Mouse (Mus musculus): ENCODE measurements at regions not wholly inside any gene's neighbourhood (a gene's known extent, or its start where the extent isn't known, plus 50 kb on each side); places are given as distances from the start of the nearest gene placed in this dataset.
A peak's percentile ranks its signal among the peaks of the same experiment; 100 is the strongest.

DNA sequence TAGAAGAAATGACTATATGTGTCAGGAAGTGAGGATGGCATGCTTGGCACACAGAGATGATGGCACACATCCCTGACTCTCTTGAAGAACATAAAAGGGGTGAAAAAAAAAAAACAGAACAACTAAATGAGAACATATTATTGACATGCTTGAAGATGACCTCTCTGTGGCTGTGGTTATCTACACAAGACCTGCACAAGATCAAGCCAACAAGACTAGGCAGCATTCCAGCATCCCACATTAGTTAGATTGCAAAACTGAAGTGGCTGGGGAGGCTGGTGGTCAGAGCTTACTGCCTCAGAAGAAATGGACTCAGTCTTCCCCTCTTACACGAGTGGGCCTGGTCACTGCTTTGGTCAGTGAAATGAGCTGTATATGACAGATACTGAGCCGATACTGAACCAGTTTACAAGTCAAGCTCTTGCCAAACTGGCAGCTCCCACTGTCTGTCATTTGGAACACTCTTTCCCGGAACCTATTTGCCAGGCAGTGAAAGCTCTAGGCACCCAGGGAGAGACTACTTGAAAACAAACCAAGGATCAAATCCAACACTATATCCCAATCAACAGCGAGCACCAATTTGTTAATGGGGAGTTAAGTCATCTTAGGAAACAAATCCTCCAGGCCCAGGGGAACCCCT is 335.6 kb upstream of the Noct start:
- DNase-seq, result no peak

DNA sequence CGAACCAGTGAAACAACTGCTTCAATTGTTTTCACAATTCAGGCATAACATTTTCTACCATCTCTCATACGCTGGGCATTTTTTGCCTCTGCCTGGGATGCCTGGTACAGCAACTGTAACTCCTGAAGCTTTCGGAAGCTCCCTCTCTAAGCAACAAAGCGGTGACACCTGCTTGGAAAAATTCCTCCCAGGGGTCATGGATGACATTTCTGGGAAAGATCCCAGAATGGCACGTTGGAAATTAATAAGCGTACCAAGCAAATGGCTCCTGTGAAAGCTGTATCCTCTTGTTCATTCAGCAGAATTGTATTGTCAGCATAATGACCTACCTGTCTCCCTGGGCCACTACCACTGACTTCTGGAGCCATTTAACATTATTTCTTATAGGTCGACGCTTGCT is 333.7 kb upstream of the Noct start:
- DNase-seq, result no peak

DNA sequence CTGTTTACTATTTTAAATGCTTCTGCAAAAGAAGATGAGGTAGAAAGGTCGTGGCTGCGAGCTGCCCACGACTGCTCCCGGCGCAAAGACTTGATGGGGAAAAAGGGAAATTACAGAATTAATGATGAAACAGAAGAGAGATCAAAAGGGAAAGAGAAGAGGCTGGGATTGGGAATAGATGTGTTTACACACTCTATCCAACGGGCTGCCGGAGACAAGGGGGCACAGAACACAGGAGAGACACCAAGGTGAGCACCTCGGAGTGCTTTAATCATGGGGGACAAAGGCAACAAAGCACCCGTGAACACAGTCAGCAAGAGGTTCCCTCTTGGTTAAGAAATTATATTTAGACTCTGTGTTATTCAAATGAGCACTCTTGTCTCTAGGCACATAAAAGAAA is 326.1 kb upstream of the Noct start:
- no peak for DNase-seq

- DNase-seq, result peak; percentile 36
These were observed 324.4 kb upstream of the Noct start for GRCm38 (mm10) chr3:50899830-50900350.

DNA sequence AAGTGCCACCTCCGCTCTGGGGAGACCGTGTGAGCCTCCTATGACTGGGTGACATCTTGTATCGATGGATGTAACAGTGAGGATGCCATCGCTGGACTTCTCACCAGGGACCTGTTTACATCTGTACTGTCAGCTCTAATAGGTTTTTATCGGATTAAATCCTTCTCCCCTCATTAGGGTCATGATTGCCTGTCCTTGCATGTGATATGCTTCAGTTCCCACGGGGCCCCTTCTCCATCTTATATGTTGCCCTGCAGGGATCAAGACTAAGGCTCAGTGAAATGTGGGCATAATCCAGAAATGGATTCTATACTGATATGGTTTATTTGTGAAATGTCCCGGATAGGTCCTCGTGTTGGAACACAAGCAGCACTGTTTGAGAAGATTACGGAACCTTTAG is 323.7 kb upstream of the Noct start:
- no peak for DNase-seq

DNA sequence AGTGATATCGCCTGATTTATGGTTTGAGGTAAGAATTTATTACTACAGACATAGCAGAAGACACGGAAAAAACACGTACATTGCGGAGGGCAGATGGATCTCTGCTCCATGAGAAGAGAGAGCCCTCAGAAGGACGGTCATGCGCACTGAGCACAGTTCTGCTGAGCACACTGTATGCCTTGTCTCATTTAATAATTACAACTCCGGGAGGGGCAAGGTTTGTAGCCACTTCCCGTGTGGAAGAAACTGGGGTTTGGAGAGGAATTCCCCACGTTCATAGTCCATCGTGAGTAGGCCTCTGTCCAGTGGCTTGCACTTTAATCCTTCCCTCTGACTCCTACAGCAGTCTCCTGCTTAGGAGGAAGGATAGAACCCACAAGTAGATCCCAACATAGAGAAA is 322.9 kb upstream of the Noct start:
- DNase-seq, result no peak

DNA sequence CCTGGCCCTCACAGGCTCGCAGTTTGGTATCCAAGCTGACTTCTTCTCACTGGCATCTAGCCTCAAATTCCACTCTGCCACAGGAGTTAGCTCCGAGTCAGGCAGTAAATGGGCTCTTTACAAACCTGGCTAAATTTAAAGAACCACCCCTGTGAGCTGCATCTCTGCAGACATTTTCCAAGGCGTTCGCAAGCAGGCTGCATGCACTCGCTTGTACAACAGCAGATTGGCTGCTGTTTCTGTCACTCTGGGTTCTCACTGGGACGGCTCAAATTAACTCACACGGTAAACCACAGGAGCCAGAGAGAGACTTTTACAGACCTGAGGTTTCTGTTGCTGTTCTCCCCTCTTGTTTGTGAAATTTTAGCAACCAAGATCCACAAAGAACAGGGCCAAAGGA is 321.3 kb upstream of the Noct start:
- no peak for DNase-seq

DNA sequence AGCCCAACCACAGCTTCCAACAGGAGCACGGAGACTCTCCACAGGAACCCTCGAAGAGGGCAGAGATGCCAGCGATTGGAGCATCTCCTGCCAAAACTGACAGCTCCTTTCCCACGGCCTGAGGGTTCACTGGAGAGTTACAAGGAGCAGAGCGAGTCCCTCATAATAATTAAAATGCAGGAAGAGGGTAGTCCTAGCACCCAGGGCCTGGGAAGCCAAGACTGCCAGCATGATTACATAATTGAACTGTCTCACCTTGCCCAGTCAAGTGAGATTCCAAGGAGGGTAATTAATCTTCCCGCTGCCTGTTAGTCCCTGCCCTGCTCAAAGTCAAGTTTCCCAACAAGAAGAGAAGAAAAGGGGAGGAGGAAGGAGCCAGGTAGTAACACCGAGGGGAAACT is 319.5 kb upstream of the Noct start:
- DNase-seq, result peak; percentile 82

GRCm38 (mm10) chr3:50905274-50905992 is 318.8 kb upstream of the Noct start:
- DNase-seq, result no peak

GRCm38 (mm10) chr3:50905993-50906831 is 318.0 kb upstream of the Noct start:
- peak; percentile 90 for DNase-seq

- DNase-seq, result no peak
These were observed 311.2 kb upstream of the Noct start for GRCm38 (mm10) chr3:50912980-50913518.

DNA sequence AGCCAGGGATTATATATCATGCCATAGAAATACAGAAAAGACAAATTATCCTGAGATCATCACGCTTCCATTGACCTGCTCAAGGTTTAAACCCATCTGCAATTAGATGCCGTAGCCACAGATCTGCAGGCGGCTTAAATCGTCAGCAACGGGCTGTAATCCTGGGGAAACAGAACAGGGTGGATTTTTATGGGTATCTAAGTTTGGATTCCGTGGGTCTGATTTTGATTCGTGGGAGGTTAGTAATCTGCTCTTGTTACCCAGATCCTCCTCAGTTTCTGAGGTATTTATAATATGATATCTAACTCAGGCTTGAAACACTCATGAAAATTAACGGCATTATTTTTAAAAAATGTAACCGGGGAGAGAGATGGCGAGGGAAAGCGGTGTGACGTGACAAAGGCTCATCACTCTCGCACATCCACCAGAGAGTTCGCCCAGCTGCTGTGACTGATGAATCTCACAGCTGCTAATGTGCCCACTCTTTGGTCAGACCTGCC is 309.3 kb upstream of the Noct start:
- no peak for DNase-seq

GRCm38 (mm10) chr3:50916305-50916854 is 307.9 kb upstream of the Noct start:
- DNase-seq, result no peak

- no peak for DNase-seq
These were observed 301.9 kb upstream of the Noct start for GRCm38 (mm10) chr3:50922347-50922746.

- DNase-seq, result no peak
These were observed 301.4 kb upstream of the Noct start for GRCm38 (mm10) chr3:50922832-50923231.

DNA sequence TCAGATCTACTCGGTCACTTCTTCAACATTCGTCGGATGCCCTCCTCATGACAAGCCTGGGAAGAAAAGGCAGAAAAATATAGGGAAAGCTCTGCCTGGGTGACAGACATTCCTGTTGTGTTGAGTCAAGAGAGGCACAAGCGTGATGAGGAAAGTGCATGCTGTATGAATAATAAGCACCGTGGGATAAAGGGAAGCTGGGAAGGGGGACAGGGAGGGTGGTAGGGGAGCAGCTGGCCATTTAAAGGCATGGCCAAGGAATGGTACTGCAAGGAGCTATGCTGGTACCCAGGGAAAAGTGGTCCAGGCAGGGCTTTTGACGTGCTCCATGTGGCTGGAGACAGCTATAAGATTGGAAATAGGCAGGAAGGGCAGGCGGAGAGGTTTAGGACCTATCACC is 300.9 kb upstream of the Noct start:
- DNase-seq, result no peak

DNA sequence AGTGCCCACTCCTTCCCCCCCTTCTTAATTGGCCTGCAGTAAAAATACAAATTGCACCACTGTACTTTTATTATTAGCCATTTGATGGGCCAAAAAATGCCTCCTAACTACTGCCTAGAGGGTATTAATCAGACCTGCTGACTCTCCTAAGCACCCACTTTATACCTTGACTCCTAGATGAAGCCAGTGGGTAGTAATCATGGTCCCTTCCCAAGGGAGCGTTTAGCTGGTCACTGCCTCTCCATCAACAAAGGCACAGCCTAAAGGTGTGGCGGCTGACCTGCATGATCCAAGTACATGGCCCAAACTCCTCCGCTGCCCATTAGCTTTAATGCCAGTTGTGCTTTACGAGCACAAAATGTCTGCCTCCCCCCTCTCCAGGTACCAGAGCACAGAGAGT is 296.9 kb upstream of the Noct start:
- no peak for DNase-seq

DNA sequence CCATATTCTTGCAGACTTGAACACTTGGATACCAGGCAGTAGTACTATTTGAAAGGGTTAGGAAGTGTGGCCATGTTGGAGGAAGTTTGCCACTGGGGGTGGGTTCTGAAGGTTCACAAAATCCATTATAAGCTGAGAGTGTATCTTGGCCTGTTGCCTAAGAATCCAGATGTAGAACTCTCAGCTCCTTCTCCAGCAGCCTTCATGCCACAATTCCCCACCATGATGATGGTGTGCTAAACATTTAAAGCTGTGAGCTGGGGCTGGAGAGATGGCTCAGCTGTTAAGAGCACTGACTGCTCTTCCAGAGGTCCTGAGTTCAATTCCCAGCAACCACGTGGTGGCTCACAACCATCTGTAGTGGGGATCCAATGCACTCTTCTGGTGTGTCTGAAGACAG is 295.2 kb upstream of the Noct start:
- no peak for DNase-seq

DNA sequence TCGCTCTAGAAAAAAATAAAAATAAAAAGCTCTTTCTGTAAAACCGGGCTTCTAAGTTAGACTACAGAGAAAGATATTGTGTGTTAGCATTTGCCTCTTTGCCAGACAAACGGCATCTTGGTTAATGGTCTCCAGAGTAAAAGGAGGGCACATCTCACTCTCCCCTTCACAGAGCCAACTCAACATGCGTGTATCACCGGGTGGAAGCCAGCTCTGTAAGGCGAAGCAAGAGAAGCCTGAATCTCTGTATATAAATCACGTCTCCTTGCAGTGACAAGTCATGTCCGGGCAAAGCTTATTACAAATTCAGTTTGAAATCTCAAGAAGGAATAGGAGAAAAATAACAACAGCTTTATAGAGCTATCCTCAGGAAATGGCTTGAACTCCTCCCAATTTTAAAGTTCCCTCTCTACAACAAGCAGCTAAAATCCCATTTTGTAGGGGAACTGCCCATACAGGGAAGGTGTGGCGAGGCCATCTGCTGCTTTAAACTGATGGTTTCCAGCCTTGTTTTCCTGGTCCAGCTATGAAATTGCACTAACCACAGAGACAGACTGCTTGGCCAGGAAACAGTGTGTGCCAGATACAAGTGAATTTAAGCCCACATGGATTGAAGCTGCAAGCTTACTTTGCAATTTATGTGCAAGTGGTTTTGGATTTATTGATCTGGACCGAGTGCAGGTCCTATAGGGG is 291.7 kb upstream of the Noct start:
- peak; percentile 83 for DNase-seq

DNA sequence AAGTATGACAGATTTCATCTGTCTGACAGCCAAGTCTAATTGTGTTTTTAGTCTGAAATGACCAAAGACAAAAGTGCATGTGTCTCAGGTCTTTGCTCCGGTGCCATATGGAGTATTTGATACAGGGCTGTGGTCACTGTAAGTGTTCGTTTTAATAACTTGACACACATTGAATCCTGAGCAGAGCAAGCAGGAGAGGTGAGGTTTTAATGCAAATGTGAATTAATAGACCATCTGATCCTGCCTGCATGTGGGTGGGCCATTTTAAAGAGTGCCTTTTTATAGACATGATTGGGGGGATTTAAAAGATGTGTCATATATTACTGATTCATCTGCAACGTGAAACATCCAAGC is 291.2 kb upstream of the Noct start:
- DNase-seq, result no peak

- DNase-seq, result no peak
These were observed 284.6 kb upstream of the Noct start for GRCm38 (mm10) chr3:50939602-50940001.

DNA sequence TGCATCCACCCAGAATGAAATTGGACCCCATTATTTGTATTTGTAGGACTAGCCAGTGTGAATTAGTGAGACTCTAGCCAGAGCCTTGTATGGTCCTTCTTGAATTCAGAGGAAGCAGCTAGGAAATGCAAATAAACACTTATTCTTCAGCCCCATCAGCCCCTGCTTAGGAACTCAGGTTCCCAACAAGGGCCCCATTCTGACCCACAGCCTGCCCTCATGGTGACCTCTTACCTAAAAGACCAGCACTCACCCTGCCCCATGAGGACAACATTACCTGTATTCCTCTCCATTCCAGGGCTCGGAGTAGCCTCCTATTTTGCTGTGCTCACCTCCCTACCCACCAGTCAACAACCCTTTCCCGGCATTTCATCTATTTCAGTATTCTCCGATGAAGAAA is 283.6 kb upstream of the Noct start:
- no peak for DNase-seq

Measured in cerebellum, adult 9-10 months (tissue).